Mouse (Mus musculus) left cerebral cortex, adult 9 months (tissue): Measurements from ENCODE around the gene Trmt112.

Experiments
- DNase-seq, 2 experiments: peaks; one replicate each; pipeline ENCODE4 v3.0.0; 2022; ENCODE audit warnings: low spot score in 2 of 2

Gene Trmt112

GRCm38 (mm10) chr19:6925307-6925573 is 15.7 kb downstream of the Trmt112 start, which contains the start of gene Catsperz:
Gene Catsperz, minus strand, starts transcription at chr19:6925380.
- no peak for DNase-seq

DNA sequence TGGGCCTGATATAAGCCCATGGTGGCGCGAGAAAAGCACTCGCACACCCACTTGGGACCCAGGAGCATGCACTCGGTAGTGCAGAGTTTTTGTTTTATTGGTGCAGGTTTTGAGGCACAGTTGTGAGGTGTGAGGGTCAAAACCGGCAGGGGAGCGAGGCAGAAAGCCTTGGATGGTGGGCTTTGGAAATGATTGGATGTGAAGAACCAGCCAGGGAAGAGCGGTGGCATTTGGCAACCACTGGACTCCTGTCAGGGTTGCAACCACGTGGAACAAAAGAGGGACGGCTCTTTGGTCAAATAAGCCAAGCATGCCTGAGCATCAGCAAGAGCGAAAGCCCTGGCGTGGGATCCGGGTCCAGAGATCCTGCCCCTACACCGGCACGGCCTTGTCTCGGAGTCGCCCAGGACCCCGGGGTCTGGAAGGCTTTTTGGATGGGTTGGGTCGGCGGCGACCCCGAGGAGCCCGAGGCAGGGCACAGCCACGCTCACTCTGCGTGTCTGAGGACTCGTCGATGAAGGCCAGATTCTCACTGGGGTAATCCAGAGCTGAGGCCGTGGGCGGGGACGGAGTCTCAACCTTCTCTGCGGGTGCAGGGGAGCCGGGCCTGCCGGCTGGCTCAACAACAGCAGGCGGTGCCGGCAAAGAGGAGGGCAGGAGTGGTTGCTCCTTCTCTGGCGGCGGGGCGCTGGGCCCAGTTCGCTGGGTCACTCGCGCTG is 16.3 kb downstream of the Trmt112 start:
- no peak for DNase-seq

- no peak for DNase-seq
Observed at GRCm38 (mm10) chr19:6926559-6927255, 17.2 kb downstream of the Trmt112 start.

GRCm38 (mm10) chr19:6928080-6928479 is 18.6 kb downstream of the Trmt112 start:
- no peak for DNase-seq

GRCm38 (mm10) chr19:6931002-6931401 is 21.5 kb downstream of the Trmt112 start:
- DNase-seq: no peak

- DNase-seq: no peak
Observed at GRCm38 (mm10) chr19:6932018-6932417, 22.5 kb downstream of the Trmt112 start.

- DNase-seq: no peak
Observed at GRCm38 (mm10) chr19:6933102-6933435, 23.6 kb downstream of the Trmt112 start.

DNA sequence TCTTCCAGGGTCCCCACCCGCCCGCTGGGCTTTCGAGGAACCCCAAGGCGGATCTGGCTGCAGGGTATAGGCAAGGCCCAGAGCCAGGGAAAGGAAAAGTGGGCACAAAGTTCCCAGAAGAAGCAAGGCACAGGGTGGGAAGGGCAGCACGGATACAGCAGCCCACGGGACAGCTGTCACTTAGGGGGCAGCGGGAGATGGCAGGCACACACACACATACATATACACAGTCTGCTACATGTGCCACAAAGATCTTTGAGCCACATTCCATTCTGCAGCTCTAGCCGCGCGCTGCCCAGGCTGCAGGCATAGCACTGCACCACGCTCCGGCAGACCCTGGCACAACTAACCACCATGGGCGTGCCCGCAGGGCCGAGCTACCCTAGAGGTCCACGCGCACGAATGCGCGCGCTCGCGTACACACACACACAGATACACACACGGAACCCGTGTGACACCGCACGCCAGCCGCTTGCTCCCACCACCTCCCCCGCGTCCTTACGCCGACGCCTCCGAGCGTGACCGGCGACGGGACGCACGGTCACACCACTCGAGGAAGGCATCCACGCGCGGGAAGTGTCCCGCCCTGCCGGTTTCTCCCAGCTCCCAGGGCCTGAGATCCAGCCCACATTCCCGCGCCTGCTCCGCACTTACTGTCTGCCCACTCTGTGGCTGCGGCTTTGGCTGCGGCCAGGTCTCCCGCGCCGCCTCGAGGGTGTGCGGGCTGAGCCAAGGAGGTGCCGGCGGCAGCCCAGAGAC is 24.1 kb downstream of the Trmt112 start:
- peak in 1 of 2 experiments; percentile 71 for DNase-seq

DNA sequence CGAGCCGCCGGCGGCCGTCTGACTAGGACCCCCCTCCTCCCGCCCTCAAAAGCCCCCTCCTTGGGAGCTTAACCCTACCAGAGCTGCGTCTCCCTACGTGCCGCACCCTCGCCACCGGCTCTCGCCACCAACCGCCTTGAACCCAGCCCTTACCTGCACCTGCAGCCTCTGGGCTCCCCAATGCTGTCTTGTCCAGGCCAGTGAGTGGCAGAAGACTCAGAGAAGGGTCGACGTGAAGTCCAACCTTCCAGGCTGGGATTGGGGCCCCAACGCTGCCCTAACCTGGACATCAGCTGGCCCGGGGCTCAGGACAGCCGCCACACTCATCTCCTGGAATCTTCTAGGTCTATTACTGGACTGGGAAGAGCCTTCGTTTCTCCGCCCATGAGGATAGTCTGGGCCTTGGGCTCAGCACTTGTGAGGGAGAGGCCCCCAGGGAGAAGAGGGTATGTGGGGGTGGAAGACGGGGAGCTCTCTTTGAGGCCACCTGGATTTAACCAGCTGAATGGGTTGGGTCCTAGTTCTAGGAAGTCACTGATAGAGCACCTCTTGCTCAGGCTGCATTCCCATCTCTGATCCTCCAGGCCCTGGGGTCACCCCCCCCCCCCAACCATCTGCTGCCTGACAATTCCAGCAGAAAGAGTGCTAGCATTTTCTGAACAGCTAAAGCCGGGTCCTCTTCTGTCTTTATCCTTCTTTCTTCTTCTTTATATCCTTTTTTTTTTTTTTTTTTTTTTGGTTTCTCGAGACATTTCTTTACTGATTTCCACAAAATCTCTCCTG is 24.9 kb downstream of the Trmt112 start, which contains the start of gene Kcnk4:
Gene Kcnk4 (minus strand): TSS at position 321 of the 783 bp plus-strand sequence.
- DNase-seq: no peak

- DNase-seq: no peak
Observed at GRCm38 (mm10) chr19:6936299-6936698, 26.8 kb downstream of the Trmt112 start.

DNA sequence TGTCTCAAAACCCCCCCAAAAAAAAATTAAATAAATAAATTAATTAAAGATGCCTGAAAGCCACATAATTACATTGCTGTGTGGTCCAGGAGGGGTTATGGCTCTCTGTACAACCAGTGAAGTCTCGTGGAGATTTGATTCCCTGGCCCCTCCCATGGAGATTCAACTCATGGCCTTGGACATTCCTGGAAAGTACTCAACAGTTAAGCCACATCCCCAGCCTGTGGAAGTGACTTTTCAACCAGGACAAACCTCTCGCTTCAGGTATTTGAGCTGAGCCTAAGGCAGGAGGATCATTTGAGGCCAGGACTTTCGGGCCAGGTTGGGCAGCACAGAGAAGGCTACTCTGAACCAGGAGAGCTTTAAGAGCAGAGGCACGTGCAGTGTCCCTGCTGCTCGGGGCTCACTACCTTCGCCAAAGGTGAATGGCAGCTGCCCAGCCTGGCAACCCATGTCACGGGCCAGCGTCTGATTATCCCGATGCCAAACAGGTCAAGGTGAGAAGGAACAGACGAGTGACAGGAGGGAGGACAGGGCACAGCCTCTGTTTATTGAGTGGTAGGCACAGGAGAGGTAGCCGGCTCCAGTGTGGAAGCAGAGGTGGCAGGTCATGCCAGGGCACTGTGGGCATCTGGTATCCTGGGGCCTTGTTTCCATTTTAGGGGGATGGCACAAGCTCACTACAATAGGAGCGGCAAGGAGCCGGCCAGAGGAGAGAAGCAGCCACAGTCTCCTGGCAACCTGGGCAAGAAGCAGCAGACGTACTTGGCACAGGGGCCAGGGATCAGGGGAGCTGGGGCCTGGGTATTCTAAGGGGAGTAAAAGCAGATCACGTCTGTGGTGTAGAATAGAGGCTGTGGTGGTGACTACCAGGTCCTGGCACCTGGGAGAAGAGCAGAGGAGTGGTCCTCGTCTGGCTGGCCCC is 28.3 kb downstream of the Trmt112 start:
- no peak for DNase-seq

DNA sequence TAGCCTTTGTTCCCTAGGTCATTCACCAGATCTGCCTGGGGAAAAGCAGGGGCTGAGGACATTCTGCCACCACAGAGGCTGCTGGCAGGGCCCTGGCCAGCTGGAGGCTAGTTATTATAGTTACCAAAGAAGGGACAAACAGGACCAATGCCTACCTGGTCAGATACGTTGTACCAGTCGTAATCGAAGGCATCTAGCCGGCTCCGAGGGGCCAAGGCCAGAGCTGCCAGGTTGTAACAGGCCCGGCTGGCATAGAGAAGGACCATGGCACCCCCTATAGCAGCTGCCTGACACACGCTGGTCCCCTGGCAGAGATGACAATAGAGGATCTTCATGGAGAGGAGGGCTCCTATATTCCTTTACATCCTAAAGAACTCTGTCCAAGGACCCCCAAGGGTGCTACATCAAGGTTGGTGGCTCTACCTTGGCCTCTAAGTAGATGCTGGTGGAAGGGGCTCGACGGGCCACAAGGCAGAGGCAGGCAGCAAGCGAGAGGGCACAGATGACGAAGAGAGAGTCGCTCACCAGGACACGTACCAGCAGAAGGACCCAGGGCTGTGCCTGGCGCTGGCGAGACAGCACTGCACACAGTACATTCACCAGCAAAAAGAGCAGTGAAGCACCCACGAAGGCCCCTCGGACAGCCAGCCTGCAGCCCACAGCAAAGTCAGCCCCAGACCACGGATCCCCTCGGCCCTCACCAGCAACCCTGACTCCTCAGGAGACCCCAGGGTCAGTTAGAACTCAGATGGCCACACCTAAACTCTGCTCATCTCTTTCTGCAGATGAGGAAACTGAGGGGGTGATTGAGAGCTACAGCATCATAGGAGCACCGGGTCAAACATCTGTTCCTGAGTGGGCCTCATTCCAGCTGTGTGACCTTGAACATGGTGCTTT is 29.9 kb downstream of the Trmt112 start:
- DNase-seq: no peak

GRCm38 (mm10) chr19:6940396-6941351 is 31.2 kb downstream of the Trmt112 start:
- no peak for DNase-seq

- DNase-seq: peak in 1 of 2 experiments; percentile 93
Observed at GRCm38 (mm10) chr19:6941372-6942248, 32.1 kb downstream of the Trmt112 start, which contains the start of gene Bad. Gene Bad, plus strand, starts transcription at chr19:6941861.

DNA sequence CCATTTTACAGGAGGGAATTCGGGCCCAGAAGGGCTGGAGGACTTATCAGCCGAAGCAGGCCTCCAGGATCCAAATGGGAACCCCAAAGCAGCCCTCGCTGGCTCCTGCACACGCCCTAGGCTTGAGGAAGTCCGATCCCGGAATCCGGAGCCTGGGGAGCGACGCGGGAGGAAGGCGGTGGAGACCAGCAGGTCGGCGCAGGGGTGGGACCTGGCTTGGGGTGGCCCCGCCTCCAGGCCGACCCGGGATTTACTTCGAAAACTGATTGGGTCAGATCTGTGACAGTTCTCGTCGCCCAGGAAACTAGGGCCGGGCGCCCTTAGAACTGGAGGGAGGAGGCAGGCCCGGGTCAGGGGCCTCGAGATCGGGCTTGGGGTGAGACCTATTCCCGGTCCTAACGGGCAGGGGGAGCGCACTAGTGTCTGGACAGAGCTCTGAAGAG is 32.8 kb downstream of the Trmt112 start, which contains the start of gene Gpr137:
Gene Gpr137 (minus strand): TSS at position 232 of the 443 bp plus-strand sequence.
- DNase-seq: peak; percentile 91 to 95

DNA sequence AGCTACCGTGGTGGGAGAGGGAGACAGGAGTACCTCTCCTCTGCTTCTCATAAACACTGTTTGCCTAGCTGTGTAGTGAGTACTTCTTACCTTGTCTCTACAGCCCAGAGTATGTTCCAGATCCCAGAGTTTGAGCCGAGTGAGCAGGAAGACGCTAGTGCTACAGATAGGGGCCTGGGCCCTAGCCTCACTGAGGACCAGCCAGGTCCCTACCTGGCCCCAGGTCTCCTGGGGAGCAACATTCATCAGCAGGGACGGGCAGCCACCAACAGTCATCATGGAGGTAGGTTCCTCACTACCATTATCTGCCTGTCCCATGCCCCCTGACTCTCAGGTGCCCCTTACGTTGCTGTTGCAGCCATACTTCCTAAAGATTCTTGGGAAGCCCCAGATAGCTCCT is 33.3 kb downstream of the Trmt112 start:
- no peak for DNase-seq

DNA sequence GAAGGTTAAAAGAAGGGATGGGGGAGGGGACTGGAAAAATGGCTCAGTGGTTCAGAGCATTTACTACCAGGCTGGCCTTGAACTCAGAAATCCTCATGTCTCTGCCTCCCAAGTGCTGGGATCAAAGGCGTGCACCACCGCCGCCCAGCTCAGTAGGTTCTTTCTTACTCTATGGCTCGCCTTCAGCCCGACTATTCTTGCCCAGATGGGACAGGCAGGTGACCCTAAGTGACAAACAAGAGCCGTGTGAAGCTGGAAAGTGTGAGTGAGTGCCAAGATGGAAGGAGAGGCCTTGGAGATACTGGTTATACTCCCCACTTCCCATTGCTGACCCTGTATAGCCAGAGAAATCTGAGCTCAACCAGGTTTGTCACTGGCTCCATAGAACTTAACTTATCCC is 34.2 kb downstream of the Trmt112 start:
- no peak for DNase-seq
